Mouse (Mus musculus): Measurements from ENCODE around the gene Oat.

DNA sequence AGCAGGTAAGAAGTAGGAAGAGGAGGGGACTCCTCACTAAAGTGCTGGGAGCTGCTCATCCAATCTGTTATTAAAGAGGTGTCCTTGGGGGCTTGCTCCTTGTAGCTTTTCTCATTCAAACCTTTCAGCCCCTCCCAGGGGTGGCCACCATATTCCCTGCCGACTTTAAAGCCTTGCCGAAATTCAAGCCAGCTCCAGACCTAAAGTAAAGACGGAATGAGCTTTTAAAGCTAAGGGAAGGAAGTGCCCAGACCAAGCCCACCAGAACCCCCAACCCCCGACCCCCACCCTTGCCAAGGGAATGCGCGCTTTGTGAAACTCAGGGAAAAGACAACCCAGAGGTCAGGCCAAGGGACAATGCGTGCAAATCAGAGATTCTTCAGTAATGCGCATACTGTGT, 24.7 kb upstream of the Oat start:
- TF ChIP-seq CTCF (conservative IDR thresholded peaks at IDR 0.05 in 1 of 2, IDR thresholded peaks at IDR 0.05 in 1 of 2; ENCODE audit: low read depth in 2 of 2, low read length in 2 of 2): no peak
- TF ChIP-seq CHD1 (IDR thresholded peaks at IDR 0.05; ENCODE audit: low read depth, low read length): no peak
